Mouse (Mus musculus) lung, adult 2 months (tissue): ENCODE results near the gene Trim41. TPM values are rescaled to one million over a fixed set of nuclear protein-coding genes. Genes with fewer than 3 reads are reported as not detected.
A peak's percentile ranks its signal among the peaks of the same experiment; 100 is the strongest.

Experiments
- DNase-seq: peaks from one replicate; pipeline ENCODE4 v3.0.0; 2022
- H3K4me1 ChIP-seq: fragments of 200-500 bp; 2 replicates; pipeline ENCODE4 v1.6.1; 2011; ENCODE audit warnings: low read length; ENCODE audit not compliant: control insufficient read depth, insufficient read depth
- H3K4me3 ChIP-seq: fragments of 200-500 bp; replicated peaks from 2 replicates; pipeline ENCODE3; 2011; ENCODE audit warnings: low read depth, mild to moderate bottlenecking, control low read depth, low read length; ENCODE audit errors: extremely low read depth
- CTCF ChIP-seq: fragments of 200-500 bp; IDR thresholded peaks from 2 replicates; pipeline ENCODE4 v1.5.1; 2011; ENCODE audit warnings: mild to moderate bottlenecking, low read length, control low read depth; ENCODE audit not compliant: insufficient read depth
- POLR2A ChIP-seq: fragments of 200-500 bp; IDR thresholded peaks from 2 replicates; pipeline ENCODE4 v1.6.1; 2011; ENCODE audit warnings: low read depth, mild to moderate bottlenecking, control low read depth, low read length, borderline replicate concordance; ENCODE audit errors: extremely low read depth
- WGBS: fragments of 180-500 bp; shearing (Covaris S2); methylation state at CpG from one replicate; pipeline ENCODE4 v1.1.7; 2018; 5-methylcytosine and 5-hydroxymethylcytosine counted together
- polyA plus RNA-seq: library from polyadenylated mRNA; depleted of rRNA; stranded (reverse); fragments of >200 nt; gene quantifications from 2 replicates; pipeline ENCODE4 v1.2.3, GENCODE M21; 2012

Gene Trim41
- polyA plus RNA-seq, 1 experiment: 32.4 TPM

DNA sequence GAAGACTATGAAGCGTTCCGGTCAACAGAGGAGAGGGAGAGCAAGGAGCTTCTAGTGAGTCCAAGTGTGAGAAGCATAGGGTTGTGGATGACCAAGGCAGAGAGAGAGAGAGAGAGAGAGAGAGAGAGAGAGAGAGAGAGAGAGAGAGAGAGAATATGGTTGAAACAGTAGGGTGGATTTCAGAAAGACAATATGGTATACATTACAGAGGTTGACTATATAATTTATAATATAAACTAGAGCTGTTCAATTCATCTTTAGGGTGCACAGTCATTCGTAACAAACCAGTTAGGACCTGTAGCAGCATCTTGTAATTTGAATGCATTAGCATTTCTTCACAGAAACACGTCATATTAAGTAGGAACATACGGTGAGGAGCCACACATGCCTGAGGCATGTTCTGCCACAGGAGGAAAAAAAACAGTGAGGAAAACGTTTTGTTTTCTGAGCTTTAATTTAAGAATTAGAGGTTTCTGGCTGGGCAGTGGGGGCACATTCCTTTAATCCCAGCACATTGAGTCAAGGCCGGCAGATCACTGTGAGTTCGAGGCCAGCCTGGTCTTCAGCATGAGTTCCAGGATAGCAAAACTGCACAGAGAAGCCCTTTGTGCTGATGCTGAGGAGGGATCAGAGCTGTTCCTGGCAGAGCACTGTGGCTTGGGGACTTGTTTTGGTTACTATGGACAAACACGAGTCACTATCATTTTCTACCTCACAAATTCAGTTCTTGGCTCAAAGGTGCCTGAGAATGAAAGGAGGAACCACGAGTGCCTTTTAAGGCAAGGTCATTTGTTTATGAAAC lies 21.9 kb upstream of the Trim41 start:
- TF ChIP-seq POLR2A (no peak), CTCF (no peak)
- no peak for DNase-seq
- peaks cover 8% of the 10 kb centered on the region for H3K4me1 ChIP-seq
- H3K4me3 ChIP-seq: no peak overlapping the region
- 83% methylated on average over 10 of the region's 10 CpGs for WGBS

DNA sequence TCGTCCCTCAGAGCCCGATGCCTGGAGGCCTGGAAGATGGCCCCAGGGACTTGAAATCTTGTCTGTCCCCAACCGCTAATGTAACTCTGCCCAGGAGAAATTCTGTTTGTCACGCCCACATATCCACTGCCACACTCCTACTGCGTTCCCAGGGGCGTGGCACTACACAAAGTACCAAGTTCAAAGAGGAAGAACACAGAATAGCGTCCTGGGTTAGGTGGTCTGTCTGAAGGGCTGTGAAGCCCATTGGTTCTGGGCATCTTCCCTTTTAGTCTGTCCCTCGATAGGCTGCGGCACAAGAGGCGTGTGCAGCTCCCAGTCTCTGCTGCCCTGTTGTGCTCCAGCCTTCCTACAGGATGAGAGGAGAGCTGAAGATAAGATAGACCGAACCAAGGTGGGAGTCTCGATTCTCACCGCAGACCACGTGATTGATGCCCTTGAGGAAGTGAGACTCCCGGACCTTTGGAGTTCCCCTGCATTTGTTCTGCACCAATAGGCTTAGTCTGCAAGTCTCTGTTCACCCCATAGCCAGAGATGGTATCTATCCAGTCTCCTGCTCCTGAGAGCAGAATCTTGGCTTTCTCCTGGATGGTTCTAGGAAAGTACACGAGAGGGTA lies 21.1 kb upstream of the Trim41 start:
- WGBS: 2% methylated on average over 16 of the region's 16 CpGs
- Histone ChIP-seq H3K4me1 (peaks cover 8% of the 10 kb centered on the region), H3K4me3 (peak overlapping the region; percentile 86)
- no peak for DNase-seq
- no peak for TF ChIP-seq CTCF
- TF ChIP-seq POLR2A: no peak

- WGBS: under 1% methylated on average over 76 of the region's 77 CpGs
- H3K4me3 ChIP-seq: peak overlapping the region; percentile 86
- peak; percentile 75 for DNase-seq
- peaks cover 8% of the 10 kb centered on the region for H3K4me1 ChIP-seq
- TF ChIP-seq POLR2A (peak; percentile 16; the same call in 1 of the 2 replicates), CTCF (no peak)
Observed at GRCm38 (mm10) chr11:48837310-48838180, 20.4 kb upstream of the Trim41 start.

GRCm38 (mm10) chr11:48836990-48837309 lies 19.8 kb upstream of the Trim41 start:
- WGBS: 29% methylated on average over 11 of the region's 11 CpGs
- TF ChIP-seq POLR2A: no peak
- TF ChIP-seq CTCF: no peak
- peaks cover 8% of the 10 kb centered on the region for H3K4me1 ChIP-seq
- no peak for DNase-seq
- peak overlapping the region; percentile 86 for H3K4me3 ChIP-seq

GRCm38 (mm10) chr11:48835923-48836322 lies 18.8 kb upstream of the Trim41 start:
- DNase-seq: no peak
- WGBS: 82% methylated on average over 6 of the region's 6 CpGs
- TF ChIP-seq POLR2A (no peak), CTCF (no peak)

DNA sequence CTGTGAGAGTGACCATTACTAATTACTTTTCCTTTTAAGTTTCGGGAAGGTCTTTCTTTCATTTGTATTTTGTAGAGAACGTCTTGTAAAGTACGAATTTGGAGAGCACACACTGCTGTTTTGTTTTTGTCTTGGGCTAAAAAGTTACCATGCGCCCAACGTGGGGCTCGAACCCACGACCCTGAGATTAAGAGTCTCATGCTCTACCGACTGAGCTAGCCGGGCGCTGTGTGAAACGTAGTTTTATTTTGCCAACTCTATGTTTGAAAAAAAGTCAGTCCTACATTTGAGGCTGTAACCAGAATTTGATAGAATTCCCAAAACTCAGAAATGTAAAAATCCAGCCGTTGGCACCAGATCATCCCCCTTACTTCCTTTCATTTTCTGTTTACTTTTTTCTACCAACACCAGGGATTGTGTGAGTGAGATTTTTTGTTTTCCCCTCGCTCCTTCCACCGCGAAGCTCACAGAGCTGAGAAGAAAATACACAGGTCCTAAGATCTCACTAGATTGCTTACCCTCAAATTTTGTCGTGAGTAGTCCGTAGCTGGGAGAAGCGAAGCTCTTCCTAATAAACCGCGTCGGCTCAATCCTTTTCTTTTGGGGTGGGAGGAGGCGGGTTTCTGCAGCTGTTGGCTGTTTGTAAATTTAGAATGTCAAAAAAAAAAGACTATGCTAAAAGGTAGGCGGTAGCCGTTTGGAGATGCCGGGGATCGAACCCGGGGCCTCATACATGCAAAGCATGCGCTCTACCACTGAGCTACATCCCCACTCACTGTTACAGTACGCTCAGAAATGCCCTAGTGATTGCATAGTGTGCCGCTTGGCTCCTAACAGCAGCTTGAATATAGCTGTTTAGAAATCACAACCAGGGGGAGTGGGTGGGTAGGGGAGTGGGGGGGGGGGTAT lies 16.8 kb upstream of the Trim41 start:
- DNase-seq: peak; percentile 90
- under 1% methylated on average over 30 of the region's 30 CpGs for WGBS
- TF ChIP-seq CTCF (no peak), POLR2A (no peak)
- peak overlapping the region; percentile 80 for H3K4me3 ChIP-seq
- peaks cover 8% of the 10 kb centered on the region for H3K4me1 ChIP-seq

More at GRCm38 (mm10) chr11:48835923-48836322, 18.8 kb upstream of the Trim41 start:
- Histone ChIP-seq H3K4me3 (no peak overlapping the region), H3K4me1 (peaks cover 8% of the 10 kb centered on the region)

- 24% methylated on average over 8 of the region's 9 CpGs for WGBS
- H3K4me1 ChIP-seq: peaks cover 3% of the 10 kb centered on the region
- DNase-seq: no peak
- TF ChIP-seq CTCF: no peak
- peak overlapping the region; percentile 80 for H3K4me3 ChIP-seq
Observed at GRCm38 (mm10) chr11:48833078-48833730, 16.1 kb upstream of the Trim41 start.

GRCm38 (mm10) chr11:48831273-48831672 lies 14.1 kb upstream of the Trim41 start:
- DNase-seq: no peak
- TF ChIP-seq POLR2A (no peak), CTCF (no peak)
- 71% methylated on average over 2 of the region's 2 CpGs for WGBS
- Histone ChIP-seq H3K4me1 (no peaks in the 10 kb centered on the region; the same call in 1 of the 2 replicates), H3K4me3 (no peak overlapping the region)

GRCm38 (mm10) chr11:48830279-48830678 lies 13.1 kb upstream of the Trim41 start:
- 52% methylated on average over 2 of the region's 2 CpGs for WGBS
- DNase-seq: no peak
- no peak for TF ChIP-seq POLR2A
- TF ChIP-seq CTCF: no peak
- no peaks in the 10 kb centered on the region; the same call in 1 of the 2 replicates for H3K4me1 ChIP-seq
- no peak overlapping the region for H3K4me3 ChIP-seq
